Mouse (Mus musculus): ENCODE measurements around the gene Slc35c2. TPM values are rescaled to one million over a fixed set of nuclear protein-coding genes. Genes with fewer than 3 reads are reported as not detected.

The Slc35c2 gene
- polyA plus RNA-seq, 1 experiment: 77.7 TPM

DNA sequence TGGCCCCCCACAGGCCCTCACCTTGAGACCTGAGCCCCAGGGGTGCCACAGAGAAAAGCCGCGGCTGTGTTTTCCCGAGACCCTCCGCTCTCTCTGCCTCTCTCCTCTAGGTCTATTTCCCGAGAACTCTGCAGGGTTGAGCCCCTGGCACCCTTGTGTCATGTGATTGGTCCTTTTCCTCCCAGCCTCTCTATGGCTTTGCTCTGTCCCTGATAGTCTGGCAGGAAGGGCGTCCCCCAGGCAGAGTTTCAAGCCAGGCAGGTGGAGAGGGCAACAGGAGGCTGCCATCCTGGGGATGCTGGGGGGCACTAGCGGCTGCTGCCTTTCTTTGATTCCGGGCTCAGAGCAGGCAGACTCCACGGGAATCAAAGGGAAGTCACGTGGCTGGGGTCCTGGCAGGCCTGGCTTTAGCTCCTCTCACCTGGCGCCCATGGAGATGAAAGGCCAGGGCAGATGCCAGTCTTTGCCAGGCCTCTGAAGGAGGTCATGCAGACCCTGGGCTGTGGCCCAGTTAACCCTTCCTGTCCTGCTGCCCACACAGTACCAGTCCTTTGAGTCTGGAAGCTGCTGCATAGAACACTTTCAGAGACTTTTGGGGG lies 44.4 kb downstream of the Slc35c2 start:
- no peak for DNase-seq (ENCODE audit: low read depth in 1 of 2, low spot score in 2 of 2)
- 49% methylated on average over 11 of the region's 11 CpGs for WGBS

DNA sequence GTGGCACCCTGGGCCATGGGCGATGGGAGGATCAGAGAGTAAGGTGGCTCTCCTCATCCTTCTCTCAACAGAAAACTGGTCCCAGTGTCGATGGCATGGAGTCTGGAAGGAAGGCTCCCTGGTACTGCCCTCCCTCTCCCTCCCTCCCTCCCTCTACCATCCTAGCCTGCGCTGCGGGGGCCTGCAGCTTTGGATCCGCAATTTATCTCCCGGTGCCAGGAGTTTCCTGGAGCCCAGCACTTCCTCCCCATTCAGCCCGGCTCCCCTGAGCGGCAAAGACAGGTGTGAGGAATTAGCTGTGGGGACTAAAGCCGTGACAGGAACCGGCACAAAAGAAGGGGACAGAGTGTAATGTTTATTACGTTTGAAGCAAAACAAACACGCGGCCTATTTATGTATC lies 45.1 kb downstream of the Slc35c2 start:
- no peaks in the 10 kb centered on the region for H3K36me3 ChIP-seq (ENCODE audit: control insufficient read depth, insufficient read depth, low read length)
- H3K4me1 ChIP-seq (ENCODE audit: control insufficient read depth, insufficient read depth, insufficient read length): no peaks in the 10 kb centered on the region
- H3K27me3 ChIP-seq (ENCODE audit: control insufficient read depth, insufficient read depth, low read length): 0 out of 2 replicates have a peak, but pooled peaks cover 4% of the 10 kb centered on the region
- no peak for DNase-seq (ENCODE audit: low read depth in 1 of 2, low spot score in 2 of 2)
- H3K4me3 ChIP-seq (ENCODE audit: extremely low read depth, insufficient read depth, insufficient read length): no peak overlapping the region
- 34% methylated on average over 13 of the region's 13 CpGs for WGBS
- H3K27ac ChIP-seq (ENCODE audit: insufficient read depth, low read length): no peak overlapping the region
- no peak for TF ChIP-seq POLR2A (IDR thresholded peaks at IDR 0.05; ENCODE audit: low read depth, low read length)
- no peak for TF ChIP-seq CTCF (IDR thresholded peaks at IDR 0.05; ENCODE audit: extremely low read depth, insufficient read depth, insufficient read length, insufficient replicate concordance)

More for the DNA sequence above, 44.4 kb downstream of the Slc35c2 start:
- Histone ChIP-seq H3K4me1 (ENCODE audit: control insufficient read depth, insufficient read depth, insufficient read length) (no peaks in the 10 kb centered on the region), H3K36me3 (ENCODE audit: control insufficient read depth, insufficient read depth, low read length) (no peaks in the 10 kb centered on the region), H3K27ac (ENCODE audit: insufficient read depth, low read length) (no peak overlapping the region), H3K4me3 (ENCODE audit: extremely low read depth, insufficient read depth, insufficient read length) (no peak overlapping the region), H3K27me3 (ENCODE audit: control insufficient read depth, insufficient read depth, low read length) (0 out of 2 replicates have a peak, but pooled peaks cover 4% of the 10 kb centered on the region)
- TF ChIP-seq POLR2A (IDR thresholded peaks at IDR 0.05; ENCODE audit: low read depth, low read length) (no peak), CTCF (IDR thresholded peaks at IDR 0.05; ENCODE audit: extremely low read depth, insufficient read depth, insufficient read length, insufficient replicate concordance) (no peak)

DNA sequence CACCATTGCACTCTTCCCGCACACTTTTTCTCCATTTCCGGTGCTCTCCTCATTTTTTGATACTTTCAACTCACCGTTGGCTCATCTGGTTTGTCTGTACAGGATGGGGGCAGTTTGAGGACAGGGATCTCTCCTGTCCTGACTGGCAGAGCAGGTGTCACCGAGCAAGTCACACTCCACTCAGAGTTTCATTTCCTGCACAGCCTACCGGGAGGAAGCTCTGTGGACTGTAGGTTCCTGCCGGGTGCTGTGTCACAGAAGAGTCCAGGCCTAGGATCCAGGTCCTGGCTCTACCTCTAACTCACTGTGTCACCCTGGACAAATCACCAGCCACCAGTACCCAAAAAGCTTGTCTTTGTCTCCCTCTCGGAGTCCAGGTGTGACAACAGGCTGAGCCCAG lies 45.9 kb downstream of the Slc35c2 start:
- Histone ChIP-seq H3K4me3 (ENCODE audit: extremely low read depth, insufficient read depth, insufficient read length) (no peak overlapping the region), H3K36me3 (ENCODE audit: control insufficient read depth, insufficient read depth, low read length) (no peaks in the 10 kb centered on the region), H3K27me3 (ENCODE audit: control insufficient read depth, insufficient read depth, low read length) (0 out of 2 replicates have a peak, but pooled peaks cover 4% of the 10 kb centered on the region), H3K4me1 (ENCODE audit: control insufficient read depth, insufficient read depth, insufficient read length) (no peaks in the 10 kb centered on the region), H3K27ac (ENCODE audit: insufficient read depth, low read length) (no peak overlapping the region)
- WGBS: 11% methylated on average over 7 of the region's 7 CpGs
- no peak for DNase-seq (ENCODE audit: low read depth in 1 of 2, low spot score in 2 of 2)
- TF ChIP-seq CTCF (IDR thresholded peaks at IDR 0.05; ENCODE audit: extremely low read depth, insufficient read depth, insufficient read length, insufficient replicate concordance) (no peak), POLR2A (IDR thresholded peaks at IDR 0.05; ENCODE audit: low read depth, low read length) (no peak)

DNA sequence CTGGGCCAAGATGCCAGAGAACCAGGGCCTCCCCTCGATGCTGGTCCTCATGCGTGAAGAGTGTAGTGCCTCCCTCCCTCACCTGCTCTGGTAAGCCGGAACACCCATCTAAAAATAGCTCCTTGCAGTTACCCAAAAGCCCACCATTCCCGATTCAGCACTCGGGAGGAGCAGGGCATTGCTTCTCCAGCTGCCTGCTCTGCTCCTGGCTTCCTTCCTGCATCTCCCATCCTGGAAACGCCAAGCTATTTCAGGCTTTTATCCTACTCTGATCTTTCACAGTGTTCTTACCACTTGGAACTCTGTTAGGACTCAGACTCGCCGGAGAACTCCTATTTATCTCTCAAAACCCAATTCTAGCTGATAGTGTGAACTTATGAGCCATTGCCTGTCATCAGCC lies 47.3 kb downstream of the Slc35c2 start:
- 28% methylated on average over 8 of the region's 8 CpGs for WGBS
- no peak overlapping the region for H3K27ac ChIP-seq (ENCODE audit: insufficient read depth, low read length)
- no peaks in the 10 kb centered on the region for H3K4me1 ChIP-seq (ENCODE audit: control insufficient read depth, insufficient read depth, insufficient read length)
- no peak for DNase-seq (ENCODE audit: low read depth in 1 of 2, low spot score in 2 of 2)
- peaks cover 5% of the 10 kb centered on the region; the same call in 1 of the 2 replicates for H3K27me3 ChIP-seq (ENCODE audit: control insufficient read depth, insufficient read depth, low read length)
- no peak overlapping the region for H3K4me3 ChIP-seq (ENCODE audit: extremely low read depth, insufficient read depth, insufficient read length)
- TF ChIP-seq POLR2A (IDR thresholded peaks at IDR 0.05; ENCODE audit: low read depth, low read length) (no peak), CTCF (IDR thresholded peaks at IDR 0.05; ENCODE audit: extremely low read depth, insufficient read depth, insufficient read length, insufficient replicate concordance) (no peak)
- H3K36me3 ChIP-seq (ENCODE audit: control insufficient read depth, insufficient read depth, low read length): no peaks in the 10 kb centered on the region

DNA sequence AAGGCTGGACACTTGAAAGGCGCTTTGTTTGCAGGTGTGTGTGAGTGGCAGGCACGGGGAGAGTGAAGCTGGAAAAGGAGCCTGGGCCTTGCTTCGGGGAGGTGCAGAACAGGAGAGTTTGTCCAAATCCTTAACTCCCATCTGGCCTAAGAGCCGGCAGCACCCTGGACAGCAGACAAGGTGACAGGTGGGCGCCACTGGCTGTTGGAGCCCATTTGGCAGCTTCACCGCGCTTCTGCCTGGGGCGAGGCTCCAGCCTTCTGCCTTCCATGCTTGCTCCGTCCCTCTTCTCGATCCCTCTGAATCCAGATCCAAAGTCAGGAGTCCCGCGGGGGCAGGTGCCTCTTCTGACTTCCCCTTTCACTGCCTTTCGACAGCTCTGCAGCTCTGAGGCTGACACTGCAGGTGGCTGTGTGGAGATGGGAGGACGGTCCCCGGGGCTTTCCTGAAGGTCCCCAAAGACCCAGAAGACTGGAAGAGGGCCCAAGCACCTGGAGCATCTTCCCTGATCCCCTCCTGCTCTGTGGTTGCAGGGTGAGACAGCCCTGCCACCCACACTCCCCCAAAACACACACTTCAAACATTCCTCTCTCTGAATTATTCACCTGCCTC lies 48.0 kb downstream of the Slc35c2 start:
- TF ChIP-seq CTCF (IDR thresholded peaks at IDR 0.05; ENCODE audit: extremely low read depth, insufficient read depth, insufficient read length, insufficient replicate concordance) (no peak), POLR2A (IDR thresholded peaks at IDR 0.05; ENCODE audit: low read depth, low read length) (no peak)
- Histone ChIP-seq H3K27me3 (ENCODE audit: control insufficient read depth, insufficient read depth, low read length) (peaks cover 8% of the 10 kb centered on the region), H3K36me3 (ENCODE audit: control insufficient read depth, insufficient read depth, low read length) (no peaks in the 10 kb centered on the region), H3K27ac (ENCODE audit: insufficient read depth, low read length) (no peak overlapping the region), H3K4me3 (ENCODE audit: extremely low read depth, insufficient read depth, insufficient read length) (no peak overlapping the region), H3K4me1 (ENCODE audit: control insufficient read depth, insufficient read depth, insufficient read length) (peaks cover under 1% of the 10 kb centered on the region; the same call in 1 of the 2 replicates)
- 17% methylated on average over 15 of the region's 15 CpGs for WGBS
- no peak for DNase-seq (ENCODE audit: low read depth in 1 of 2, low spot score in 2 of 2)

DNA sequence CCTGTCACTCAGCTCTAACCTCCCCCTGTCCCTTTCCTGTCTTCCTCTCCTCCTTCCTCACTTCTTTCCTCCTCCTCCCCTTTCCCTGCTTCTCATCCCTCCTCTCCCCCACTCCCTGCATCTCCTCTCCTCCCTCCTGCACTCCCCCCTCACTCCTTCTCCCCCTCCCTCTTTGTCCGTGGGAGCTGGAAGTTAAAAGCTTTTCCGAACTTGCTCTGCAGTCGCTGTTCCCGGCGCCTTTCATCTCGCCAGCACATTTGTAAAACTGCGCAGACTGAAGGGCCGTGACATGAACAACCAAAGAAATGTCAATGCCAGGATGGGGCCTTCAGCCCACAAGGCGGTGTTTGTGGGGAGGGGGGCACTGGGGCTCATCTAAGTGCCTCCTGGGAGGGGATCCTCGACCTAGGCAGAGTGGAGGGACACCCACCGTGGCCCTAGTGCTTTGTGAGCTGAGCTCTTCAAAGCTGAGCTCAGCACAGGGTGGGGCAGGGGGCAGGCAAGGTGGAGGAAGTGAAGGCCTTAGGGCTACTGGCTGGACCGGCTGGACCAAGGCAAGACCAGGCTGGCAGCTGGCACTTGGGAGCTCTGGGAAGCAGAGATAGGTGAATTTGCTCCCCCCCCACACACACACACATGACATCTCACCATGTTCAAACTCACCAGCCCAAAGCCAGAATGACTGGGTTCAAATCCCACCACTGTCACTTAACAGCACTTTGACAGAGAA lies 49.1 kb downstream of the Slc35c2 start:
- H3K4me1 ChIP-seq (ENCODE audit: control insufficient read depth, insufficient read depth, insufficient read length): peaks cover 6% of the 10 kb centered on the region; the same call in 1 of the 2 replicates
- DNase-seq (ENCODE audit: low read depth in 1 of 2, low spot score in 2 of 2): no peak
- no peaks in the 10 kb centered on the region for H3K36me3 ChIP-seq (ENCODE audit: control insufficient read depth, insufficient read depth, low read length)
- peaks cover 18% of the 10 kb centered on the region for H3K27me3 ChIP-seq (ENCODE audit: control insufficient read depth, insufficient read depth, low read length)
- no peak overlapping the region for H3K4me3 ChIP-seq (ENCODE audit: extremely low read depth, insufficient read depth, insufficient read length)
- 32% methylated on average over 12 of the region's 12 CpGs for WGBS
- TF ChIP-seq CTCF (IDR thresholded peaks at IDR 0.05; ENCODE audit: extremely low read depth, insufficient read depth, insufficient read length, insufficient replicate concordance): no peak
- TF ChIP-seq POLR2A (IDR thresholded peaks at IDR 0.05; ENCODE audit: low read depth, low read length): no peak
- no peak overlapping the region for H3K27ac ChIP-seq (ENCODE audit: insufficient read depth, low read length)

Data from spleen, adult 2 months (tissue).